Mouse (Mus musculus): ENCODE results near the gene Myh9.

Gene Myh9

GRCm38 (mm10) chr15:77842047-77842843 lies at the start of gene Myh9:
Myh9 (minus strand) TSS chr15:77842175.
- peak; percentile 99 for DNase-seq (ENCODE audit: low spot score)

DNA sequence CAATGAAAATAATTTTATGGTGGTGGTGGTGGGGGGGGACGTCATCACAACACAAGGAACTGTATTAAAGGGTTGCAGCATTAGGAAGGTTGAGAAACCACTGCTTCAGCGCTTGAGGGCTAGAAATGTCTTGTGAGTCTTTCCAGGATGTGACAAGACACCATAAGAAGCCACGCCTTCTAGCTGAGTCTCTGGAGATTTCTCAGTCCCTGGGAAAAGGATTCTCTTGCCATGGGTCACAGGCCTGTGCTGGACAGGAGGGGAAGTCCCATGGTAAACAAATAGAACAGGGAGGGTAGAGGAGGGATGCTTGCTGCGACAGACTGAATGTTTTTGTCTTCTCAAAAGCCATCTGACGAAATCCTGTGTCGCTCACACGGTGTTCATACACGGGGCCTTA lies 49.8 kb upstream of the Myh9 start:
- DNase-seq (ENCODE audit: low spot score): no peak

DNA sequence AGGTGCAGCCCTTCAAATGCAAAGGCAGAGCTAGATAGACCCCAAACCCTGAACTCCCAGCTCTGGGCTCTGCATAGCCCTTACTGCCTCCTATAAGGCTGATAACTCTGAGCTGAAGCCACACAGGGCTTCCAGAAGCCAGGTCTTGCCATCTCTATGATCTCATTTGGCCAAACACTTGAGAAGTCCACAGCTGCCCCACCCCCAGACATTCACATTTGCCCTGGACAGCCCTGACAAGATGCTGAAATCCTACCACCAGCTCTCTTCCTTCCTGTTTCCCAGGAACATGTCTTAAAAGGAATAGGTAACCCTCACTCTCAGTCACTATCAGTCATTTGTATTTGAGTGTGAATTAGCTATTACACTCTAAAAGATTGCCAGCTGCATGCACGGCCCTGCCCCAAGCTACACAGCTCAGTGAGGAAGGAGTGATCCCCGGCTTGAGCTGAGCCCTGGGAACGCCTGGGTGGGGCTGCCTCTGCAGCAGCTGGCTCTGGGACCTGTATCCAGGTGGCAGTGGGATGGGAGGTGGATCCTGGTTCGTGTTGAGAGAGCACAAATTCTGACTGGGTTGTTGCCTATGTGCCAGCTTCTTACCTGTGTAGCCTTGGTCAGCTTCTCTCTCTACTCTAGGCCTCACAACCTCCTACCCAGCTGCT lies 47.9 kb upstream of the Myh9 start:
- DNase-seq (ENCODE audit: low spot score): no peak

DNA sequence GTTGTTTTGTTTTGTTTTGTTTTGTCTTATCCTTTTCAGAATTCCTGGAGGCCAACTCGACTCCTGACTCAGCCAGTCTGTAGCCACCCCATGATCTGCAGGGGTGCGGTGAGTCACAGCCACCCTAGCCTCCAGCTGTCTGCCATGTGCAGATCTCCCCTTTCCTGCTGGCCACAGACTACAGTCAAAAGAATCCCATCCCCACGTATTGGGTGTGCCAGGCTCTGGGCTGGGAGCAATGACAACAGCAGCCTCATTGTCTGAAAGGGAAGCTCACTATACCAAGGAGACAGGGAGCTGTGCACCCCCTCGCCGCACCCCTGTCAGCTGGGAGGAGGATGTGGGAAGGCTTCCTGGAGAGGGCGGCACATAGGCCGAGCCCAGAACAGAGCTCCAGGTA lies 46.3 kb upstream of the Myh9 start:
- peak; percentile 41 for DNase-seq (ENCODE audit: low spot score)

GRCm38 (mm10) chr15:77887093-77887488 lies 45.1 kb upstream of the Myh9 start:
- no peak for DNase-seq (ENCODE audit: low spot score)

GRCm38 (mm10) chr15:77886369-77887092 lies 44.6 kb upstream of the Myh9 start:
- DNase-seq (ENCODE audit: low spot score): no peak

- no peak for DNase-seq (ENCODE audit: low spot score)
These were observed 44.0 kb upstream of the Myh9 start for GRCm38 (mm10) chr15:77885945-77886344.

- no peak for DNase-seq (ENCODE audit: low spot score)
These were observed 43.2 kb upstream of the Myh9 start for GRCm38 (mm10) chr15:77885159-77885558.

- peak; percentile 34 for DNase-seq (ENCODE audit: low spot score)
These were observed 41.7 kb upstream of the Myh9 start for GRCm38 (mm10) chr15:77883697-77884010.

DNA sequence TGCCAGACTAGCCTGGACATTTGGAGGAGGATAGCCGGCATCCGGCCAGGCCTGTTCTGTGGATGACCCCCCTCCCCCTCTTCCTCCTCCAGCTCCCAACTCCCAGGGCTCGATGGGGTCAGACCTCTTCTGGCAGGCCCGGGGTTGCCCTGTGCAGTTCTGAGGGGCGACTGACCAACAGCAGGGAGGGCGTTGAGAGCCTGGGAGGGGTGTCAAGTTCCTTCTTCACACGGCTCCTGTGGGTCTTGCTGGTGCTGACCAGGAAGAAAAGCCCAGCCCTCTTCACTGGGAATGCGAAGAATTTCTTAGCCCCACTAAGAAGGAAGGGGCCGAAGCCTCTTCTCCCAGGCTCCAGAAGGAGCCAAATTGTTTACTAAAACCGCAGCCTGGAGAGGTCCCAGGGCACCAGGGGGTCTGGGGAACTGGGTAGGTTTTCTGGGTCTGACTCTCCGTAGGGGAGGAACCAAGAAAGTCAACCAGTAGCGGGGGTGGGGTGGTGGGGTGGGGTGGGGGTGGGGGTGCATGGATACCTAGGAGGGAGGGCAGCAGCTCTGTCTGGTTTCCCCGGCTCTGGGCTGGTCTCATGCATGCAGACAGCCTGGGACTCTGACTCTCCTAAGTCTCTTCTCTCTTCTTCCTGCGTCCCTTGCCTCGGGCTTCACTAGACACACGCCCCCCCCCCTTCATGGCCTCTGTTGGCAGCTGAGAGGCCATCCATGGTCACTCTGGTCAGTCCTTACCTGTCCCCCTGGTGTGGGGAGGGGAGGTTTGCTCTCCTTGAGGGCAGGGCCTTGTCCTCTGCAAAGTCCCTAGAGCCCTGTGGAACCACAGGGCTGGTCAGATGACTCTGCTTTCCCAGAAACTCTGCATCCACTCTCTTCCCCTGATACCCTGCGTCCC lies 41.1 kb upstream of the Myh9 start:
- peak; percentile 40 for DNase-seq (ENCODE audit: low spot score)

GRCm38 (mm10) chr15:77882297-77882696 lies 40.3 kb upstream of the Myh9 start:
- DNase-seq (ENCODE audit: low spot score): no peak

DNA sequence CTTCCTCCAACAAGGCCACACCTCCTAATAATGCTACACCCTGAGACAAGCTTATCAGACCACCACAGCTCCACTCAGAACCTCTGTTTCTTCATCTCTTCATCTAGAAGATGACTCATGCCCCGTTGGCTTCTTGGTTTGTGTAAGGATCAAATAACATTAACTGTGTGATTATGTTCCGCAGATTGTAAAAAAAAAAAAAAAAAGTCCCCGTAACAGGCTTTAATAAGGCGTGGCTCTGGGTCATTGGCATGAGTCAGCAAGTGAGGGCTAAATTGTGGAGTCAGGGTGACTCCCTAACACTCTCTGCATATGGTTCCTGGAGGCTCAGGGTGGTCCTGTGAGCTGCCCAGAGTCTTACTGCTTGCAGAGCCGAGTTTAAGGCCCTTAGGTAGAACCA lies 39.7 kb upstream of the Myh9 start:
- DNase-seq (ENCODE audit: low spot score): no peak

DNA sequence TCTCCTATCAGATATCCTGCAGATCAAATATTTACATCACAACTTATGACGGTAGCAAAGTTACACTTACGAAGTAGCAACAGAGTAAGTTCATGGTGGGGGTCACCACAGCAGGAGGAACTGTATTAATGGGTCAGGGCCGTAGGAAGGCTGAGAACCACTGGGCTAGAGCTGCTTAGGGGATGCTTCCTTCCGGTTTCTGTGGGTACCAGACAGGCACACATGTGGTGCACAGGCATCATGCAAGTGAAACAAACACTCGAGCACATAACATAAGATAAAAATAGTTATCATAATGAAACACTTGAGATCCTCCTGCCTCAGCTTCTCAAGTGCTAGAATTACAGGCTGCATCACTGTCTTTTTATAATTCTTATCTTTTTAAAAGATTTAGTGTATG lies 38.8 kb upstream of the Myh9 start:
- DNase-seq (ENCODE audit: low spot score): no peak

- DNase-seq (ENCODE audit: low spot score): no peak
These were observed 37.8 kb upstream of the Myh9 start for GRCm38 (mm10) chr15:77879756-77880155.

- no peak for DNase-seq (ENCODE audit: low spot score)
These were observed 35.2 kb upstream of the Myh9 start for GRCm38 (mm10) chr15:77877209-77877608.

DNA sequence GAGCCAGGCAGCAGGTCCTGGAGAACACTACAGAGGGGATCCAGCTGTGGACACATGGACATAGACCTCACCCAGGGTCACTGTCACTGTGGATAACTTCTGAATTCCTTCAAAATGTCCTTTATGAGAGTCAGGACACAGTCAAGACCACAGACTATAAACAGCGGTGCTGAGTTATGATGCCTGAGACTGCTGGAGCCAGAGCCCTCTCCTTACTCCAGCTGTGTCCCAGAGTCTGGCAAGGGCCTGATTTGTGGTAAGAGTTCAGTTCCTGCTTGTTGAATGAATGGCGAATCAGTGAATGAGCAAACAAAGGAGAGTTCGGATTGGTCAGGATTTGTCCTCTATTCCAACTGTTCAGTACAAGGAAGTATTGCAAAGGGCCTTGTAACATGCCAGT lies 34.7 kb upstream of the Myh9 start:
- no peak for DNase-seq (ENCODE audit: low spot score)

- no peak for DNase-seq (ENCODE audit: low spot score)
These were observed 34.0 kb upstream of the Myh9 start for GRCm38 (mm10) chr15:77875953-77876352.

DNA sequence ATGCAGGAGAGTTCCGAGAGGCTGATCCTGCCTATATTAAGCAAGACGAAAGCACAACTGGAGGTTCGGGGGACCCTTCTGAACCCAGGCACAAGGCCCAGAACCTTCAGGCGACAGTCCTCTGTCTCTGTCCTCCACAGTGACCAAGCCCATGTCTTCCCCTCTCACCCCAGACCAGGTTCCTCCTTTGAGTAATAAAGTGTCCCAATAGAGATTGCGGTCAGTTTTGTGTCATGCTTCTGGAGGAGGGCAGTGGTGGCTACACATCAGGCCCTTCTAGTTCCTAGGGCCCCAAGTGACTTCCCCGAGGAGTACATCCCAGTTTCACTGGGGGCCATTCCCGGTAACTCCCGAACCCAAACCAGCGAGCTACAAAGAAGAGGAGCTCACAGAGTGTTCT lies 32.8 kb upstream of the Myh9 start:
- no peak for DNase-seq (ENCODE audit: low spot score)

- DNase-seq (ENCODE audit: low spot score): no peak
These were observed 32.3 kb upstream of the Myh9 start for GRCm38 (mm10) chr15:77874310-77874709.

DNA sequence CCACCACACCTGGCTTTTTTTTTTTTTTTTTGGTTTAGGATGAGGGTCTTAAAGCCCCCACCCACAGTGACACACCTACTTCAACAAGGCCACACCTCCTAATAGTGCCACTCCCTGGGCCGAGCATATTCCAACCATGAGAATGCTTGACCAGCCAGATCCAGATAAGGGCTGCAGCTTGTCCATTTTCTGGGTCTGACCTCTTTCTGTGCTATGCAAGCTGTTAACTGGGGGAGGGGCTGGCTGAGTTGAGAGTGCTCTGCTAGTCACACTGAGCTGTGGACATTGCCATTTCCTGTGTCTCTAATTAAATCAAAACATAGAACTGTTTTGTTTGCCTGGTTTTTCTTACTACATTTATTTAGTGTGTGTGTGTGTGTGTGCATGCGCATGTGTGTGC lies 31.6 kb upstream of the Myh9 start:
- DNase-seq (ENCODE audit: low spot score): no peak

- no peak for DNase-seq (ENCODE audit: low spot score)
These were observed 31.0 kb upstream of the Myh9 start for GRCm38 (mm10) chr15:77872996-77873395.

DNA sequence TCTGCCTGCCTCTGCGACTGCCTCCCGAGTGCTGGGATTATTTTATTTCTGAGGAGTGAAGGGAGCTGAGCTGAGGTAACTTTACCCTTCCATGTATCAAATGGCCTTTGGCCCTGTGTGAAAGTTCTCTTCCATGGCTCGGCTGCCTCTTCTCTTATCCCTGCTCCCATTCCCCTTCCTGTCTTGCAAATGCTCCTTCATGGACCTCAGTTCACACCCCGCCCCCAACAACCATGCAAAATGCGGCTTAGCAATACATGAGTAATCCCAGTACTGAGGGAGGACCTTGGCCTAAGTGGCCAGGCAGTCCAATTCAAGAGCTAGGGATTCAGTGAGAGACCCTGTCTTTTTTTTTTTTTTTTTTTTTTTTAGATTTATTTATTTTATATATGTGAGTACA lies 26.4 kb upstream of the Myh9 start:
- no peak for DNase-seq (ENCODE audit: low spot score)
